Mouse (Mus musculus) small intestine, adult 2 months (tissue): ENCODE measurements around the gene Ociad2.

ENCODE experiments used
- CTCF ChIP-seq: fragments of 200-500 bp; IDR thresholded peaks from 2 replicates; pipeline ENCODE4 v1.5.1; 2012; ENCODE audit warnings: low read depth, mild to moderate bottlenecking, control low read depth, inconsistent platforms, low read length, moderate library complexity, mixed read lengths; ENCODE audit not compliant: insufficient replicate concordance, insufficient read length; ENCODE audit errors: extremely low read depth
- POLR2A ChIP-seq: fragments of 200-500 bp; IDR thresholded peaks from 2 replicates; pipeline ENCODE4 v1.6.1; 2012; ENCODE audit warnings: low read depth, mild to moderate bottlenecking, control low read depth, inconsistent platforms, low read length, moderate library complexity

- no peak for TF ChIP-seq CTCF
- TF ChIP-seq POLR2A = no peak
Observed at GRCm38 (mm10) chr5:73338832-73339163, 2.0 kb downstream of the Ociad2 start.
